Mouse (Mus musculus): Measurements from ENCODE around the gene Nans. TPM values are rescaled to one million over a fixed set of nuclear protein-coding genes. Genes with fewer than 3 reads are reported as not detected.

The Nans gene
- polyA plus RNA-seq, 1 experiment, result 43.4 TPM

DNA sequence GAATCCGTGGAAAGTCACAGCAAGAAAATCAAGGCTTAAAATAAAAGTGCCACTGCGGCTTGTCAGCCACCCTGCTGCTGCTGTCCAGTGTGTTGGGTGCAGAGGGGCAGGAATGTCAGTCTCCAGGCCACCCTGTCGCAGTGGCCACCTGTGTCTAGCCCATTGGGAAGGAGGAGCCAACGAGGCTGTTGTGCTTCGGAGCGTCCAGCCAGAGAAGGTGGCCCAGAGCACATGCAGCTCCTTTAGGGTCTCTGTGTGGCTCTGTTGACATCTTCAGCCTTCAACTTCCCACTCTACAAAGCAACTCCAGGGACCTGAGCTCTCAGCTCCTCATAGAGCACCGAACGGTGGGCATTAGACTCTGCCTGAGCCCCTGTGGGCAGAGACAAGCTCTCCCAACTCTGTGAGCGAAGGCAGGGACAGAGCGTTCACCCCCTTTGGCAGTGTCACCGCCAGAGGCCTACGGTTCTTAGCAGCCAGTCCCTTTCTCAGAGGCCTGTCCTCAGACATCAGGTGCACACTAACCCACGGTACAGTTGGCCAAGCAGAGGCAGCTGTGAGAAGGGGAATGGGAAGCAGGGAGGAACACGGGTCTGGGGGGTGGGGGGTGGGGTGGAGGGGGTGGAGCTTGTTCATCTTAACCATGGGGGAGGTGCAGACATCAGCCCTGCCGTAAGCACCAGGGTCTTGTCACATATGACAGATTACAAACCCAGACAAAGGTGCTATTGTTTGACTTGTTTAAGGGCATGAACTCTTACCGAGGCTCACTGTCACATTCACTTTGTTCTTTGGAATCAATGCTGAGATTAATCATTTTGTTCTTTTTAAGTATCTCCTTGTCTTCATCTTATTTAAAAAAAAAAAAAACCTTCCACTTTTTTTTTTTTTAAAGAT is 13.8 kb downstream of the Nans start:
- TF ChIP-seq POLR2A (IDR thresholded peaks at IDR 0.05; ENCODE audit: borderline replicate concordance, low read depth, low read length) (no peak), CTCF (IDR thresholded peaks at IDR 0.05; ENCODE audit: low read depth, low read length) (no peak)
- Histone ChIP-seq H3K27ac (ENCODE audit: insufficient read depth, low read depth, low read length) (no peak overlapping the region), H3K4me1 (ENCODE audit: control insufficient read depth, insufficient read depth, low read length) (peaks cover 5% of the 10 kb centered on the region; the same call in 1 of the 2 replicates), H3K4me3 (ENCODE audit: insufficient read depth, low read length) (no peak overlapping the region)

DNA sequence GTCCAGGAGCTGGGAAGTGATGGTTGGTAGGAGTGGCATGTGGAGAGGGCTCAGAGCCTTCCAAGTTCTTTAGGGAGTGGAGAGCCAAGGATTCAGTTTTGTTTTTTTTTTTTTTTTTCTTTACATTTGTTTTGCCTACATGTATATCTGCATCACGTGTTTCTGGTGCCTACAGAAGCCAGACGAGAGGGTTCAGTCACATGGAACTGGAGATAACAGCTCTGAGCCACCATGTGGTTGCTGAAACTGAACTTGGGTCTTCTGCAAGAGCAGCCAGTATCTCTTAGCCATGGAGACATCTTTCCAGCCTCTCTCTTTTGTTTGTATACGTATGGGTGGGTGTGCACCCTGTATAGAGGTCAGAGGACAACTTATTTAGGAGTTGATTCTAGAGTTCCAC is 14.8 kb downstream of the Nans start:
- no peak overlapping the region for H3K27ac ChIP-seq (ENCODE audit: insufficient read depth, low read depth, low read length)
- H3K4me1 ChIP-seq (ENCODE audit: control insufficient read depth, insufficient read depth, low read length), result peaks cover 5% of the 10 kb centered on the region; the same call in 1 of the 2 replicates
- TF ChIP-seq CTCF (IDR thresholded peaks at IDR 0.05; ENCODE audit: low read depth, low read length), result no peak
- TF ChIP-seq POLR2A (IDR thresholded peaks at IDR 0.05; ENCODE audit: borderline replicate concordance, low read depth, low read length), result no peak
- H3K4me3 ChIP-seq (ENCODE audit: insufficient read depth, low read length), result no peak overlapping the region

DNA sequence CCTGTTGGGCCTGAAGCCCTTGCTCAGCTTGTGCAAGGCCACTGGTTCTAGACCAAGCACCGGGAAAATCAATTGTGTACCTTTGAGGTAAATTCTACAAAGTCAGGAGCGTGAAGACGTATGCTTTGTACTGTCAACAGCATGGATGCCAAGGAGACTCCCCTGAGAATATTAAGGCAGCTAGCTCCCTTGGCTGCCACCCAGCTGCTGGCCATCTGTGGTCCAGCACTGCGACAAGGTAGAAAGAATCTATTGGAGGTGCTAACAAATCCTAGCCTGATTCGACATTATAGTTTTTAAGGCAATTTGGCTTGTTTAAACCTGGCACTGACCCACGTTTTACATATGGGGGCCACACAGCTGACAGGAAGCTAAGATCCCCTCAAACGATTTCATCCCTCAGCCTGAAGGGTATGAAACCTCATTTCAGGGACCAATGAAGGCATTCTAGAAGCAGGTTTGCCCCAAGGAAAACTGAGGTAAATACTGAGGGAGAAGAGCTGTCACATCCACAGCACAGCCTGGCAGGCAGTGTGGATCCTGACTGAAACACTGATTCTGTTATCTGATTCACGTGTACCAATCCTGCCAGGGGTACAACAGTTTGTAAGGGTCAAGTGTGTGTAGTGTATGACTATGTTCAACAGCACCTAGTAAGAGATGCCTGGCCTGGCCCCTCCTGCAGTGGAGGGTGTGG is 16.5 kb downstream of the Nans start:
- no peak overlapping the region for H3K27ac ChIP-seq (ENCODE audit: insufficient read depth, low read depth, low read length)
- peaks cover 5% of the 10 kb centered on the region; the same call in 1 of the 2 replicates for H3K4me1 ChIP-seq (ENCODE audit: control insufficient read depth, insufficient read depth, low read length)
- TF ChIP-seq POLR2A (IDR thresholded peaks at IDR 0.05; ENCODE audit: borderline replicate concordance, low read depth, low read length), result no peak
- no peak for TF ChIP-seq CTCF (IDR thresholded peaks at IDR 0.05; ENCODE audit: low read depth, low read length)
- no peak overlapping the region for H3K4me3 ChIP-seq (ENCODE audit: insufficient read depth, low read length)

DNA sequence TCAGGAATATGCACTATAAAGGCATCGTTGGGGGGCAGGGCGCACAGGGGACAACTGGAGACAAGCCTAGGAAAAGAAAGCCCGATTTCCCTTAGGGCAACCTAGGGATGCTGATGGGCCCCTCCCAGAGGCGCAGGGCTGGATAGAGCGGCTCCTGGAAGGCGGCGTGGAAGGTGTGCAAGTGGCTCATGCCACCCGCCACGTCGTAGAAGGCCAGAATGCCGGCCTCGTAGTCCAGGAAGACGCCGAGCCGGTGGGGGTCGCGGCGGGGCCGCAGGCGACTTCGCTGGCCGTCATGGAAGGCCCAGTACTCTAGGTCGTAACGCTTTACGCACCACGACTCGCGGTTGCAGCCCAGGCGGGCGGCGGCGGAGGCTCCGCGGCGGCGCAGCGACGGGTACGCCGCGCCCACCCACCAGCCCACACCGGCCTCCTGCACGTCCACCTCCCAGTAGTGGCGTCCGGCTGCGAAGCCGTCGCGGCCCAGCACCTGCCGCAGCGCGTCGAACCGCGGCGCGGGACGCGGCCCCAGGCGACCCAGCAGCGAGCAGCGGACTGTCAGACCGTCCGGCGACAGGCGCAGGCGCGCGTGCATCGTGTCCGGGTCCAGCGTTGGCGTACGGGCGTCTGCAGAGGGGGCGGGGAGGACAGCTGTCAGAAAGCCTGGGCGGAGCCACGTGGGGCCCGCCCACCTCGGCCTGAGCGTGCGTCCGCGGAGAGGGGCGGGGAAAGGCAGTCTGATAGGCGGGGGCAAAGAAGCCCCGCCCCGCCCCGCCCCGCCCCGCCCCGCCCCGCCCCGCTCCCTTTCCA is 18.0 kb downstream of the Nans start:
- Histone ChIP-seq H3K4me3 (ENCODE audit: insufficient read depth, low read length) (peak overlapping the region; percentile 55), H3K27ac (ENCODE audit: insufficient read depth, low read depth, low read length) (no peak overlapping the region), H3K4me1 (ENCODE audit: control insufficient read depth, insufficient read depth, low read length) (peaks cover 5% of the 10 kb centered on the region; the same call in 1 of the 2 replicates)
- TF ChIP-seq POLR2A (IDR thresholded peaks at IDR 0.05; ENCODE audit: borderline replicate concordance, low read depth, low read length), result no peak

DNA sequence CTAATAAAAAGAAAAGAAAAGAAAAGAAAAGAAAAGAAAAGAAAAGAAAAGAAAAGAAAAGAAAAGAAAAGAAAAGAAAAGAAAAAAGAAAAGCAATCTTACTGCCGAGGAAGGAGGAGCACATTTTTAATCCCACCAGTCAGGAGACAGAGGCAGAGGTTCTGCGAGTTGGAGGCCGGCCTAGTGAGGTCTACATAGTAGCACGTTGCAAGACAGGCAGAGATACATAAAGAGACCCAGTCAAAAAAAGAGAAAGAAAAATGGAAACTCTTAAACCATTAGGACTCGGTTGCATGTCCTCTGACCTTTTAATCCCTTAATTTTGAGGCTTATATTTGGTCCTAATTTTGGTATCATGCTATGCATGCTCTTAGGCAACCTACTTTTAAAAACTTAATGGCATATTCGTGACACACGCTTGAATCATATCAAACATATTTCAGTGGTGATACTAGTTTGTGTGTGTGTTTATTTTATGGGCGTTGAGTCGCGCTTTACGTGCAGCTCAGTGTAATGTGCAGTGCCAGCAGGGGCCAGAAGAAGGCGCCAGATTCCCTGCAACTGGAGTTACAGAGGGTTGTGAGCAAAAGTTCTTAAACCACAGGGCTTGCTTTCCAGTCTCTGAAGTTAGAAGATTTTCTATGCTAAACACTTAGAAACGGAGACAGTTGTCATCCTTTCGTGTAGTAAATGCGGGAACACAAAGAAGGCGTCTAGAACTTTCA is 18.9 kb downstream of the Nans start:
- Histone ChIP-seq H3K4me3 (ENCODE audit: insufficient read depth, low read length) (peak overlapping the region; percentile 22), H3K27ac (ENCODE audit: insufficient read depth, low read depth, low read length) (peak overlapping the region; percentile 22; the same call in 1 of the 2 replicates), H3K4me1 (ENCODE audit: control insufficient read depth, insufficient read depth, low read length) (peaks cover 5% of the 10 kb centered on the region; the same call in 1 of the 2 replicates)
- TF ChIP-seq POLR2A (IDR thresholded peaks at IDR 0.05; ENCODE audit: borderline replicate concordance, low read depth, low read length) (no peak), CTCF (IDR thresholded peaks at IDR 0.05; ENCODE audit: low read depth, low read length) (peak; percentile 77; the same call in 1 of the 2 replicates)

DNA sequence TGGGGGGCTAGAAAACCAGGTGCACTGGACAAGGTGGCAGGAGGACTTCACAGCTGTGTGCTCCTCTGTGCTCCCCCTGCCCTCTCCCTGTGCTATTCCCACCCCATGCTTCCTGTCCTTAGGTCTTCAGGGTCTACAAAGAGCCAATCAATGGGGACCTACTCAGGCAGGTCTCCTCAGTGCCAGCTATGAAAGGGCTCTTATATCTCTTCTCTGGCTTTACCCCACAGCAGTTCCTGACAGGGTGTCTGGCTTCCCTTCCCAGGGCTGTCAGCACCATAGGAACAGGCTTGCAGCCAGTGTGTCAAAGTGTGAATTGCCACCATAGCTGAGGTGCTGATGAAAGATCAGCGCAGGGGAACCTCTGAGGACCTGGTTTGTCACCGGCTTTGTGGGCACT is 31.4 kb downstream of the Nans start:
- no peak for TF ChIP-seq CTCF (IDR thresholded peaks at IDR 0.05; ENCODE audit: low read depth, low read length)
- TF ChIP-seq POLR2A (IDR thresholded peaks at IDR 0.05; ENCODE audit: borderline replicate concordance, low read depth, low read length), result no peak
- H3K27ac ChIP-seq (ENCODE audit: insufficient read depth, low read depth, low read length), result no peak overlapping the region
- H3K4me3 ChIP-seq (ENCODE audit: insufficient read depth, low read length), result no peak overlapping the region
- H3K4me1 ChIP-seq (ENCODE audit: control insufficient read depth, insufficient read depth, low read length), result 0 out of 2 replicates have a peak, but pooled peaks cover 3% of the 10 kb centered on the region

DNA sequence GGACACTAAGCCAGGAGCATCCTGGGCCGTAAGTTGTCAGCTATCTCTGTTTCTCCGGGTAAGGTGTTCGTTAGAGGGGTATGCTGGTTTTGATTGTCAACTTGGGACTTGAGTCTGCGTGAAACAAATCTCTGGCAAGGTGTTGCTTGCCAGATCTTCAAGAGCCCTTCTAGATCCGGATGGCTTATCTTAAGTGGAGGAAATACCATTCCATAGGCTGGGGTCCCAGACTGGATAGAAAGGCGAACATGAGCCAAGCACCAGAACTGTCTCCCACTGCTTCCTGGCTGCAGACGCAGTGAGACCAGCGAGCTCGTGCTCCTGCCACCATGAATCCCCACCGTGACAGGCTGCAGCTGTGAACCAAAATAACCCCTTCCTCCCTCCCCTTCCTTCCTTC is 32.4 kb downstream of the Nans start:
- TF ChIP-seq CTCF (IDR thresholded peaks at IDR 0.05; ENCODE audit: low read depth, low read length), result no peak
- no peak for TF ChIP-seq POLR2A (IDR thresholded peaks at IDR 0.05; ENCODE audit: borderline replicate concordance, low read depth, low read length)
- H3K27ac ChIP-seq (ENCODE audit: insufficient read depth, low read depth, low read length), result no peak overlapping the region
- H3K4me3 ChIP-seq (ENCODE audit: insufficient read depth, low read length), result no peak overlapping the region
- H3K4me1 ChIP-seq (ENCODE audit: control insufficient read depth, insufficient read depth, low read length), result 0 out of 2 replicates have a peak, but pooled peaks cover 3% of the 10 kb centered on the region

DNA sequence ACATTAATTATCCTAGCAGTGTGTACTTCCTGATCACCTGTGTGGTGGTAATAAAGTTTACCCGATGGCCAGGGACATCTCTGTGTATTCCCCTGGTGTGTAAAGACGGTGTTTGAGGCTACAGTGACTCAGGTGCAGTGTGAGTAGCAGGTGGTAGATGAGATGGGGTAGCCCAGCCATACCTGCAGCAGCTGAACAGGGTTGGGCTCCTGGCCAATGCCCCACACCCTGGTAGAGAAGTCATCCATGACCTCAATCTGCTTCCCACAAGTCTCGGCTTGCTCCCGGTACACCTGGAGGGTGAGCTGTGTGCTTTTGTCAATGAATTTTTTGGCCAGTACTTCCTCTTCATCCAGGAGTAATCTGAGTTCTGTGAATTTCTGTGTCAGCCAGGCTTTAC is 34.3 kb downstream of the Nans start:
- Histone ChIP-seq H3K4me3 (ENCODE audit: insufficient read depth, low read length) (no peak overlapping the region), H3K27ac (ENCODE audit: insufficient read depth, low read depth, low read length) (no peak overlapping the region), H3K4me1 (ENCODE audit: control insufficient read depth, insufficient read depth, low read length) (peaks cover 12% of the 10 kb centered on the region)
- TF ChIP-seq CTCF (IDR thresholded peaks at IDR 0.05; ENCODE audit: low read depth, low read length), result no peak
- no peak for TF ChIP-seq POLR2A (IDR thresholded peaks at IDR 0.05; ENCODE audit: borderline replicate concordance, low read depth, low read length)

DNA sequence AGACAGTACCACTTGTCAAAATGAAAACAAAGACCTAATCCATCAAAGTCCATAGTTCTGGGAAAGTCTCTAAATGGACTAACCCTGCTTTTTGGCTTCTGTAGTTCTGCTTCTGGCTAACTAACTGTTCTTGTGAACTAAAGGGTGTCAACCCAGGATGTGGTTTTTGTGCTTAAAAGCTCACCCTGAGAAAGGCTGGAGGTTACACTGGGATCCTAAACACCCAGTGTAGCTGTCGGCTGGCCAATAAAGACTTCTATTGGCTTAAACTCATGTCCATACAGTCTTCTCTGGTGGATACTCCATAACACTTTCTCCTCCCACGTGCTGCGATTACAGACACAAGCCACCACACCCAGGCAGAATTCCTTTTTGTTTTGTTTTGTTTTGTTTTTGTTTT is 37.2 kb downstream of the Nans start:
- TF ChIP-seq POLR2A (IDR thresholded peaks at IDR 0.05; ENCODE audit: borderline replicate concordance, low read depth, low read length) (no peak), CTCF (IDR thresholded peaks at IDR 0.05; ENCODE audit: low read depth, low read length) (no peak)
- no peak overlapping the region for H3K27ac ChIP-seq (ENCODE audit: insufficient read depth, low read depth, low read length)
- peaks cover 18% of the 10 kb centered on the region for H3K4me1 ChIP-seq (ENCODE audit: control insufficient read depth, insufficient read depth, low read length)
- no peak overlapping the region for H3K4me3 ChIP-seq (ENCODE audit: insufficient read depth, low read length)

Measured in bone marrow macrophage, adult 2 months (primary cell).